Mouse (Mus musculus): ENCODE measurements around the gene Zfp934. TPM values are rescaled to one million over a fixed set of nuclear protein-coding genes. Genes with fewer than 3 reads are reported as not detected.

Gene Zfp934
- polyA plus RNA-seq, 1 experiment from 2014 or later: 18.9 TPM

Small RNA genes lying within 50 kb of the gene (microRNA-seq; reads per million reads assigned to microRNA genes)
- gene Gm22256: 1.2 reads per million

Other genes starting within 250 kb of the Zfp934 start
- gene Gm3604, start 188.0 kb downstream of the Zfp934 start, polyA plus RNA-seq (2016; fragmentation: Nextera tagmentation; extraction: Ambion mirVana): 2.4 and 3.5 TPM in 2 replicates
- 14.8 and 17.6 TPM in 2 replicates for gene Gm49359, start 104.4 kb downstream of the Zfp934 start, polyA plus RNA-seq (2016; fragmentation: Nextera tagmentation; extraction: Ambion mirVana)
- gene Zfp935, start 12.7 kb downstream of the Zfp934 start, polyA plus RNA-seq (2016; fragmentation: Nextera tagmentation; extraction: Ambion mirVana): 0.85 TPM in 1 of 2 replicates, not detected in the other
- gene 6720489N17Rik, start 53.0 kb upstream of the Zfp934 start, polyA plus RNA-seq (2016; fragmentation: Nextera tagmentation; extraction: Ambion mirVana): 12.2 TPM in 2 replicates
- gene Platr25, start 189.5 kb upstream of the Zfp934 start, polyA plus RNA-seq (2016; fragmentation: Nextera tagmentation; extraction: Ambion mirVana): 31.9 and 32.8 TPM in 2 replicates
- 11.8 and 13.9 TPM in 2 replicates for gene Gm5141, start 214.6 kb upstream of the Zfp934 start, polyA plus RNA-seq (2016; fragmentation: Nextera tagmentation; extraction: Ambion mirVana)